Mouse (Mus musculus): ENCODE results near the gene Tmem185b. TPM values are rescaled to one million over a fixed set of nuclear protein-coding genes. Genes with fewer than 3 reads are reported as not detected.

The Tmem185b gene
- polyA plus RNA-seq, 1 experiment from 2014 or later = 23.4 TPM

Other genes starting within 250 kb of the Tmem185b start
- gene Inhbb, start 103.9 kb upstream of the Tmem185b start, polyA plus RNA-seq (2014; fragmentation: Nextera tagmentation; extraction: Ambion mirVana) = 0.63 and 0.81 TPM in 2 replicates
- 74.1 and 74.2 TPM in 2 replicates for gene Ralb, start 21.4 kb upstream of the Tmem185b start, polyA plus RNA-seq (2014; fragmentation: Nextera tagmentation; extraction: Ambion mirVana)
- 53.3 and 54.2 TPM in 2 replicates for gene Epb41l5, start 122.8 kb downstream of the Tmem185b start, polyA plus RNA-seq (2014; fragmentation: Nextera tagmentation; extraction: Ambion mirVana)

Measured in forebrain, embryonic 11.5 days (tissue).